Mouse (Mus musculus): Measurements from ENCODE around the gene Vmn1r234.
"Not testable (repeated sequence)": the region's sequence is repeated elsewhere in the genome, so short reads cannot be mapped to it uniquely, and the experiment has no call there.

Gene Vmn1r234

DNA sequence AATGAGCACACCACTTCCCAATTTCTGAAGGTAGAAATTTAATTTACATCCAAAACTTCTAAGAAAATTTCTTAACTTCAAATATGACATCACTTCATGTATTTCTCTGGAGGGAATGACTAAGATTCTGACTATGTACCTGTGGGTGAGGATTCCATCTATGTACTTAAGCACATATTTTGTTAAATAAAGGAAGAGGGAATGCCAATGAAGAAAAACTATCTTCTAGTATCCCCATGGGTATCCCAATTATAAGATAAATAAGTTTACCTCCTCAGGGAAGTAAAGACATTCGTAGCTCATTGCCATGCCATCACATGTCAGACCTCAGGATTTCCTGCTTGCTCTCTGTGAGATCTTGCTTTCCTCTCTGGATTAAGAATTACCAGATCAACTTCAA, at the start of gene Vmn1r234:
Gene Vmn1r234, plus strand, starts transcription at position 301 of the 400 bp plus-strand sequence.
- DNase-seq (ENCODE audit: low spot score) = no peak

DNA sequence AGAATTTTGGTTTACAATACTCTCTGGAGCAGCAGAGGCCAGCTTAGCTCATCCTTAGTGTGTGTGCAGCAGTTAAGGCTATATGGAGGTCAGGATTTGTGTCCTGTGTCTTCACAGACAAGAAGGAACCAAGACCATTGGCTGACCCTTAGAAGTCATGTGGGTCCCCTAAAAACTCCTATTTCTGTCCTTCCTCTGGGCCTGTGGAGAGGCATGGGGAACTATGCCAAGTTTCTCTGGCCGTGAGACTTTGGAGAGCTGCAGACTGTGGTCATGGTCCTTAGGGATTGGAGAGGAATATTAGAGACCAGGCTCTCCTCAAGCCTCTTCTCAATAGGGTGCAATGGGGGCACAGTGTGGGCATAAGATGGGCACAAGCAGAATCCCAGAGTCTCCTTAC, 14.8 kb upstream of the Vmn1r234 start:
- not testable (repeated sequence) for DNase-seq (ENCODE audit: low spot score)

DNA sequence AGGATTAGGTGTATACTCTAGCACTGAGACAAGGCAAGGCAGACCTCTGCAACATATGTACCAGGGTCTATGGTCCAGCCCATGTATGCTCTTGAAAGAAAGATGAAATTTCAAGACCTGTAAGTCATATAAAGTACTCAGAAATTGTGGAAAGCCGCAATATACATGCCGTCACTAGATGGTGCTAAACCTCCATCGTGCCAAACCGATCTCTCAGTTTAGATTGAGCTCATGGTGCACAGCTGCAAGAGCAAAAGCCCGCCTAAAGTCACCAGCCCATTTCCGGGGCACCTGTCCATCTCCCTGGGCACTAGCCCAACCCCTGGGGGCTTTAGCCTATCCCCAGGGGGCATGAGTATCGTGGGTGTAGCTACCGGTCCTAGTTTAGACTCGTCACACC, 5.8 kb downstream of the Vmn1r234 start:
- peak; percentile 55 for DNase-seq (ENCODE audit: low spot score)

DNA sequence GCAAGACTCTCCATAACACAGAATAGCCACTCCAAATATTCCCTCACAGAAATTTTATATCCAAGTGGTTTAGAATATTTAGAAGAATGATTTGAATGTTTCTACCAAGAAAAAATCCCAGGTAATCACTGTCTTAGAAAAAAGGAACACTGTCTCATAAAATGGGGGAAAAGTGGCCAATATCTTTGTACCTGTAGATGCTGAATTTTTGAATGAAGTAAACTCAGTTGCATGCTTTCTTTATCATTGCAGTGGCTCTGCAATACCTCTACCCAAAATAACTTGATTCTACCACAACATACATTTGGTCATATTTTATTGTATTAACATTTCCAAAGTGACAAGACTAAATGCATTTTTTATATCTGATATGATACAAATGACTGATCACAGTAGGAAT, 30.2 kb downstream of the Vmn1r234 start, which contains the start of gene Vmn1r235:
Gene Vmn1r235, plus strand, starts transcription at position 301 of the 400 bp plus-strand sequence.
- no peak for DNase-seq (ENCODE audit: low spot score)

DNA sequence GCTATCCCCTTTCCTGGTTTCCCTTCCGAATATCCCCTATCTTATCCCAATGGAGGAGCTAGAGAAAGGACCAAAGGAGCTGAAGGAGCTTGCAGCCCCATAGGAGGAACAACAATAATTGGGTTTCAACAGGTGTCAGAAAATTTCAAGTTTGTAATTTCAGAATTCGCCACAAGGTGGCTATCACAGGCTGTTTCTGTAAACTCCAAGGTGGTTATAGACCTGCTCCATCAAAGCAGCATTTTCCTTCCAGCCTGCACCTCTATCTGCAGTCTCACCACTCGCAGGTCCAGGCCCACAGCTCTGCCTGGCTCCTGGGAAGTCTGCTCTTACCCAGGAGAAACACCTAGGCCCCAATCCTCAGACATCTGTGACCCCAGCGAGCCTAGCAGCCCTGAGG, 46.2 kb downstream of the Vmn1r234 start:
- DNase-seq (ENCODE audit: low spot score) = peak; percentile 93

DNA sequence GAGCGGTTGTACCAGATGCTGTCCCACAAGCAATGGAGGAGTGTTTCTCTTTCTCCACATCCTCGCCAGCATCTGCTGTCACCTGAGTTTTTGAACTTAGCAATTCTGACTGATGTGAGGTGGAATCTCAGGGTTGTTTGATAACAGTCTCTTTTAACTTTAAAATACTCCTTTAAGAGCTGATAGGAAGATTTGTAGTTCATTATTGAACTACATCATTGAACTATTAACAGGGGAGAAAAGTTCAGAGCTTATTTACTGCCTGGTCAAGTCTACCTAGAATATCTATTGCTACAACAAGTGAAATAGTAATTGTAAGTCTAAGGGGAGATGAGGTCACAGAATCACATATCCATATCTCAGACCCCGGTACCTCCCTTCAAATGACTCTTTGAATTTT, 56.8 kb downstream of the Vmn1r234 start, which contains the start of gene Vmn1r236:
Gene Vmn1r236, plus strand, starts transcription at position 301 of the 400 bp plus-strand sequence.
- DNase-seq (ENCODE audit: low spot score) = no peak

DNA sequence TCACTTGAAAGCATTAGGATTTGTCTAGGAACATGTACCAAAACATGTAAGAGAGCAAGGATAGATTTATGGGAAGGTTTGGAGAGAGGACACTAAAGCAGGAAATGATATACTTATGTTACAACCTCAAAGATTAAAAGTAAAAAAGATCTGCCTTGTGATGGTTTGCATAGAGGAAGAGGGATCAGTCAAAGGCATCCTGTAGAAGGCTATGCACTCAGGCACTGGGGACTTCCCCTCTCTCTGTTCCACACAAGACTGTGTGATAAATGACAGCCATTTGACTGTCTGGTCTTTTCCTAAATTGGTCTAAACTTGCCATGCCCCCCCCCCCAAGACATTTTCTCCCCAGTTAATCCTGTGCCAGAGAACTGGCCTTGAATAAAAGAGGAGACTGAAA, 58.5 kb downstream of the Vmn1r234 start:
- DNase-seq (ENCODE audit: low spot score) = no peak

All from retina, embryonic 14.5 days (tissue).